Comparison of ENCODE assay signal across 19 mouse cellular contexts in the genomic region with DNA sequence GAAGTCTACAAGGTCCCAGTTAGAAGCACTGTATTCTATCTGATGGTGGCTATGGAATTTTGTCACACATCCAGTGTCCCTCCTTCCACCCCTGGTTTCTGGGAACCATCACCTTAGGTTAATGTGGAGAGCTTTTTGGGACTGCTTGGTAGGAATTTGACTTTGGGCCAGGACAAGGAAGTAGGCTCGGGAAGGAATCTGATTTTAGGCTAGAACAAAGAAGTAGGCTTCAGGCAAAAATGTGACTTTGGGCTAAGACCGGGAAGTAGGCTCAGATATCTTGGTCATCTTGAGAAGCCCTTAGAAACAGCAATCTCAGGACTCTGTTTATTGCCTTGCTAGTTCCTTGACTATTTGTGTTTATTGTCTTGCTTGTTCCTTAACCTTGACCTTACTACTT.
"Had no signal": no experiment of that assay in that cellular context is flagged by ENCODE, and none has a peak within 500 bp of the region (broad histone marks: within the 10 kb centered on the region; RNA-seq: fewer than 3 reads in every experiment).

No protein-coding gene starts in this region.

- ATAC-seq: midbrain, embryonic 16.5 days had no signal

- H3K9ac ChIP-seq: lung, embryonic 14.5 days; midbrain, embryonic 12.5 days; neural tube, embryonic 13.5 days; neural tube, embryonic 15.5 days had no signal

- H3K27ac ChIP-seq: midbrain, embryonic 10.5 days; midbrain, embryonic 12.5 days; neural tube, embryonic 13.5 days; neural tube, embryonic 15.5 days had no signal

- H3K9me3 ChIP-seq: midbrain, embryonic 10.5 days; midbrain, embryonic 12.5 days; neural tube, embryonic 13.5 days; neural tube, embryonic 15.5 days had no signal

- H3K4me3 ChIP-seq: midbrain, embryonic 10.5 days; midbrain, embryonic 12.5 days; myocyte; neural tube, embryonic 13.5 days; neural tube, embryonic 15.5 days had no signal

- H3K4me2 ChIP-seq: lung, embryonic 14.5 days; midbrain, embryonic 12.5 days; neural tube, embryonic 13.5 days; neural tube, embryonic 15.5 days had no signal

- DNase-seq: lung, adult 18-20 months; lung, embryonic 14.5 days; lung, postnatal 10 days; lung, postnatal 4 days; midbrain, embryonic 14.5 days; retina, postnatal 1 day; right cerebral cortex, adult 18-20 months; right cerebral cortex, postnatal 25 days; right cerebral cortex, postnatal 4 days; spleen, adult 18-20 months; thymus, adult 18-20 months; thymus, postnatal 14 days; thymus, postnatal 36 days had no signal

- H3K36me3 ChIP-seq: midbrain, embryonic 10.5 days; midbrain, embryonic 12.5 days; neural tube, embryonic 13.5 days; neural tube, embryonic 15.5 days had no signal

- H3K27me3 ChIP-seq: midbrain, embryonic 12.5 days; neural tube, embryonic 13.5 days; neural tube, embryonic 15.5 days had no signal
